Mouse (Mus musculus): ENCODE data around the gene Stx18. TPM values are rescaled to one million over a fixed set of nuclear protein-coding genes. Genes with fewer than 3 reads are reported as not detected.
A peak's percentile ranks its signal among the peaks of the same experiment; 100 is the strongest.

Stx18 gene
- total RNA-seq, 2 experiments from 2014 or later = 20.1 to 22.1 TPM

- DNase-seq = no peak
These were observed 41.9 kb downstream of the Stx18 start for GRCm38 (mm10) chr5:38080472-38080871.

- no peak for DNase-seq
These were observed 44.0 kb downstream of the Stx18 start for GRCm38 (mm10) chr5:38082589-38082988.

- DNase-seq = no peak
These were observed 44.8 kb downstream of the Stx18 start for GRCm38 (mm10) chr5:38083362-38083761.

- no peak for DNase-seq
These were observed 46.1 kb downstream of the Stx18 start for GRCm38 (mm10) chr5:38084616-38085015.

GRCm38 (mm10) chr5:38085561-38086392 lies 47.2 kb downstream of the Stx18 start:
- DNase-seq = peak; percentile 64

GRCm38 (mm10) chr5:38090111-38090510 lies 51.6 kb downstream of the Stx18 start:
- no peak for DNase-seq

- DNase-seq = no peak
These were observed 52.0 kb downstream of the Stx18 start for GRCm38 (mm10) chr5:38090581-38090980.

- DNase-seq = peak; percentile 33
These were observed 52.8 kb downstream of the Stx18 start for GRCm38 (mm10) chr5:38091046-38091965.

- no peak for DNase-seq
These were observed 53.4 kb downstream of the Stx18 start for GRCm38 (mm10) chr5:38091966-38092304.

GRCm38 (mm10) chr5:38094331-38094730 lies 55.8 kb downstream of the Stx18 start:
- DNase-seq = no peak

- DNase-seq = no peak
These were observed 59.1 kb downstream of the Stx18 start for GRCm38 (mm10) chr5:38097501-38098093.

- DNase-seq = no peak
These were observed 60.7 kb downstream of the Stx18 start for GRCm38 (mm10) chr5:38099139-38099676.

GRCm38 (mm10) chr5:38102945-38103344 lies 64.4 kb downstream of the Stx18 start:
- no peak for DNase-seq

- DNase-seq = no peak
These were observed 67.6 kb downstream of the Stx18 start for GRCm38 (mm10) chr5:38106080-38106697.

GRCm38 (mm10) chr5:38106807-38107206 lies 68.3 kb downstream of the Stx18 start:
- DNase-seq = no peak

GRCm38 (mm10) chr5:38114526-38114925 lies 76.0 kb downstream of the Stx18 start:
- no peak for DNase-seq

GRCm38 (mm10) chr5:38117056-38117455 lies 78.5 kb downstream of the Stx18 start:
- DNase-seq = no peak

- no peak for DNase-seq
These were observed 80.7 kb downstream of the Stx18 start for GRCm38 (mm10) chr5:38119268-38119667.

GRCm38 (mm10) chr5:38121699-38122098 lies 83.2 kb downstream of the Stx18 start:
- DNase-seq = no peak

- DNase-seq = no peak
These were observed 88.2 kb downstream of the Stx18 start for GRCm38 (mm10) chr5:38126519-38127306.

GRCm38 (mm10) chr5:38129339-38129738 lies 90.8 kb downstream of the Stx18 start:
- no peak for DNase-seq

All from heart, postnatal 4 days (tissue).